Comparison of ENCODE assay signal across 13 mouse cellular contexts in genomic region chr11:32244064-32244463, GRCm38 (mm10). TPM values are rescaled to one million over a fixed set of nuclear protein-coding genes. Genes with fewer than 3 reads are reported as not detected.
A peak's percentile ranks its signal among the peaks of the same experiment; 100 is the strongest.
DNase-seq lines count a peak whose midpoint lies in the region; ATAC-seq lines count a peak whose summit lies in the region.
"Had no signal": no experiment of that assay in that cellular context is flagged by ENCODE, and none has a peak within 500 bp of the region (broad histone marks: within the 10 kb centered on the region; RNA-seq: fewer than 3 reads in every experiment).

No protein-coding gene starts in this region.

- no peak overlapping the region for H3K4me3 ChIP-seq in kidney, embryonic 14.5 days (ENCODE audit: low read length)
- H3K4me3 ChIP-seq in neural tube, embryonic 13.5 days = no peak overlapping the region
- H3K4me3 ChIP-seq in neural tube, embryonic 15.5 days (replicated peaks) = no peak overlapping the region
- H3K4me3 ChIP-seq in heart, embryonic 13.5 days = no peak overlapping the region
- no peak overlapping the region for H3K4me3 ChIP-seq in stomach, embryonic 16.5 days (replicated peaks; ENCODE audit: low read length)
- H3K4me3 ChIP-seq: myocyte had no signal

- peaks cover 52% of the 10 kb centered on the region for H3K36me3 ChIP-seq in kidney, embryonic 14.5 days (ENCODE audit: control insufficient read depth, insufficient read depth, low read length)
- H3K36me3 ChIP-seq in neural tube, embryonic 13.5 days = peaks cover 72% of the 10 kb centered on the region
- peaks cover 63% of the 10 kb centered on the region for H3K36me3 ChIP-seq in neural tube, embryonic 15.5 days
- peaks cover 83% of the 10 kb centered on the region for H3K36me3 ChIP-seq in heart, embryonic 13.5 days
- 0 out of 2 replicates have a peak, but pooled peaks cover 14% of the 10 kb centered on the region for H3K36me3 ChIP-seq in stomach, embryonic 16.5 days (ENCODE audit: control insufficient read depth, insufficient read depth, low read length)

- peaks cover 14% of the 10 kb centered on the region for H3K4me1 ChIP-seq in kidney, embryonic 14.5 days (ENCODE audit: control insufficient read depth, insufficient read depth, low read length)
- no peaks in the 10 kb centered on the region for H3K4me1 ChIP-seq in neural tube, embryonic 13.5 days (replicated peaks)
- H3K4me1 ChIP-seq in neural tube, embryonic 15.5 days = peaks cover 12% of the 10 kb centered on the region; the same call in 1 of the 2 replicates
- peaks cover 23% of the 10 kb centered on the region for H3K4me1 ChIP-seq in heart, embryonic 13.5 days
- H3K4me1 ChIP-seq in stomach, embryonic 16.5 days (ENCODE audit: control insufficient read depth, insufficient read depth, low read length) = peaks cover 8% of the 10 kb centered on the region; the same call in 1 of the 2 replicates

- H3K4me2 ChIP-seq in kidney, embryonic 14.5 days (replicated peaks; ENCODE audit: low read depth, low read length) = no peak overlapping the region
- no peak overlapping the region for H3K4me2 ChIP-seq in neural tube, embryonic 13.5 days
- H3K4me2 ChIP-seq in neural tube, embryonic 15.5 days = no peak overlapping the region
- H3K4me2 ChIP-seq in heart, embryonic 13.5 days = peak overlapping the region; percentile 28
- no peak overlapping the region for H3K4me2 ChIP-seq in stomach, embryonic 16.5 days (ENCODE audit: low read depth, low read length)

- H3K9me3 ChIP-seq in kidney, embryonic 14.5 days (ENCODE audit: control insufficient read depth, low read length) = no peaks in the 10 kb centered on the region
- H3K9me3 ChIP-seq in neural tube, embryonic 13.5 days = no peaks in the 10 kb centered on the region
- no peaks in the 10 kb centered on the region for H3K9me3 ChIP-seq in neural tube, embryonic 15.5 days (replicated peaks)
- no peaks in the 10 kb centered on the region for H3K9me3 ChIP-seq in heart, embryonic 13.5 days
- H3K9me3 ChIP-seq in stomach, embryonic 16.5 days (replicated peaks; ENCODE audit: control insufficient read depth, low read length) = no peaks in the 10 kb centered on the region

- no peak for DNase-seq in kidney, adult 9 months
- no peak for DNase-seq in layer of hippocampus, postnatal 36 days
- DNase-seq: right cerebral cortex, postnatal 14 days had no signal

- peak overlapping the region; percentile 72 for H3K27ac ChIP-seq in kidney, embryonic 14.5 days (ENCODE audit: low read depth, low read length)
- H3K27ac ChIP-seq in neural tube, embryonic 13.5 days (replicated peaks) = peak overlapping the region; percentile 49; the same call in 1 of the 2 replicates
- no peak overlapping the region for H3K27ac ChIP-seq in neural tube, embryonic 15.5 days (replicated peaks)
- peak overlapping the region; percentile 80 for H3K27ac ChIP-seq in heart, embryonic 13.5 days (replicated peaks)
- peak overlapping the region; percentile 60 for H3K27ac ChIP-seq in stomach, embryonic 16.5 days (ENCODE audit: low read length)

- H3K9ac ChIP-seq in kidney, embryonic 14.5 days (ENCODE audit: low read depth, low read length) = no peak overlapping the region
- H3K9ac ChIP-seq in neural tube, embryonic 13.5 days = no peak overlapping the region
- H3K9ac ChIP-seq in neural tube, embryonic 15.5 days (replicated peaks) = no peak overlapping the region
- H3K9ac ChIP-seq in heart, embryonic 13.5 days = peak overlapping the region; percentile 54; the same call in 1 of the 2 replicates
- H3K9ac ChIP-seq in stomach, embryonic 16.5 days (ENCODE audit: low read length) = no peak overlapping the region

- no peaks in the 10 kb centered on the region for H3K27me3 ChIP-seq in kidney, embryonic 14.5 days (ENCODE audit: control insufficient read depth, insufficient read depth, low read length)
- H3K27me3 ChIP-seq in neural tube, embryonic 13.5 days = no peaks in the 10 kb centered on the region
- no peaks in the 10 kb centered on the region for H3K27me3 ChIP-seq in neural tube, embryonic 15.5 days (replicated peaks)
- H3K27me3 ChIP-seq in heart, embryonic 13.5 days (replicated peaks) = no peaks in the 10 kb centered on the region
- no peaks in the 10 kb centered on the region for H3K27me3 ChIP-seq in stomach, embryonic 16.5 days (ENCODE audit: control insufficient read depth, insufficient read depth, low read length)

- WGBS in kidney, embryonic 14.5 days = 63% methylated on average over 3 of the region's 3 CpGs
- WGBS in neural tube, embryonic 13.5 days = 76% methylated on average over 3 of the region's 3 CpGs
- 80% methylated on average over 3 of the region's 3 CpGs for WGBS in neural tube, embryonic 15.5 days
- 73% methylated on average over 3 of the region's 3 CpGs for WGBS in heart, embryonic 13.5 days
- WGBS in stomach, embryonic 16.5 days = 63% methylated on average over 3 of the region's 3 CpGs

- peak; percentile 32; the same call in 1 of the 2 replicates for ATAC-seq in kidney, embryonic 14.5 days (ENCODE audit: low FRiP score, low TSS enrichment)
- ATAC-seq in neural tube, embryonic 13.5 days (ENCODE audit: low read depth) = no peak
- ATAC-seq in neural tube, embryonic 15.5 days (ENCODE audit: low FRiP score) = no peak
- ATAC-seq in heart, embryonic 13.5 days (ENCODE audit: extremely low read depth, insufficient number of reproducible peaks, low FRiP score, low TSS enrichment) = no peak
- no peak for ATAC-seq in stomach, embryonic 16.5 days (ENCODE audit: insufficient read depth, low FRiP score)
- ATAC-seq in inflammation-experienced regulatory T-cells, adult 6 months = no peak
- ATAC-seq: CD4-positive, CD25-positive, alpha-beta regulatory T cell, adult 4 months had no signal

RNA-seq across cellular contexts. Expression of gene Mpg, which starts 17.8 kb away (rescaled TPM):
- polyA plus RNA-seq in kidney, embryonic 14.5 days (2014; fragmentation: Nextera tagmentation; extraction: Ambion mirVana) = 35.6 and 39.8 TPM in 2 replicates
- 35.8 and 36.6 TPM in 2 replicates for polyA plus RNA-seq in neural tube, embryonic 13.5 days (2015; fragmentation: Nextera tagmentation; extraction: Ambion mirVana)
- 33.9 and 37.8 TPM in 2 replicates for polyA plus RNA-seq in neural tube, embryonic 15.5 days (2015; fragmentation: Nextera tagmentation; extraction: Ambion mirVana)
- 19.7 and 21.2 TPM in 2 replicates for polyA plus RNA-seq in heart, embryonic 13.5 days (2015; fragmentation: Nextera tagmentation; extraction: Ambion mirVana)
- 32.6 and 33.8 TPM in 2 replicates for polyA plus RNA-seq in stomach, embryonic 16.5 days (2015; fragmentation: Nextera tagmentation; extraction: Ambion mirVana)
- 10 to 100 TPM; 26.3 to 35.5 (median 32.8) TPM for polyA plus RNA-seq in inflammation-experienced regulatory T-cells, adult 6 months (2017; shearing (Covaris generic))
- 10 to 100 TPM; 16.8 to 17.0 TPM for total RNA-seq in layer of hippocampus, postnatal 36 days (2021)

RNA-seq across cellular contexts. Expression of gene Rhbdf1, which starts 22.0 kb away (rescaled TPM):
- 28.0 and 39.5 TPM in 2 replicates for polyA plus RNA-seq in kidney, embryonic 14.5 days (2014; fragmentation: Nextera tagmentation; extraction: Ambion mirVana)
- polyA plus RNA-seq in neural tube, embryonic 13.5 days (2015; fragmentation: Nextera tagmentation; extraction: Ambion mirVana) = 28.9 and 30.4 TPM in 2 replicates
- polyA plus RNA-seq in neural tube, embryonic 15.5 days (2015; fragmentation: Nextera tagmentation; extraction: Ambion mirVana) = 23.8 and 28.4 TPM in 2 replicates
- 34.1 and 34.8 TPM in 2 replicates for polyA plus RNA-seq in heart, embryonic 13.5 days (2015; fragmentation: Nextera tagmentation; extraction: Ambion mirVana)
- polyA plus RNA-seq in stomach, embryonic 16.5 days (2015; fragmentation: Nextera tagmentation; extraction: Ambion mirVana) = 57.4 and 67.7 TPM in 2 replicates
- under 1 TPM in 1 of 3 experiments, not detected in 2; 0.70 TPM for polyA plus RNA-seq in inflammation-experienced regulatory T-cells, adult 6 months (2017; shearing (Covaris generic))
- 10 to 100 TPM; 13.4 to 16.5 TPM for total RNA-seq in layer of hippocampus, postnatal 36 days (2021)

RNA-seq across cellular contexts. Expression of gene Nprl3, which starts 23.4 kb away (rescaled TPM):
- polyA plus RNA-seq in kidney, embryonic 14.5 days (2014; fragmentation: Nextera tagmentation; extraction: Ambion mirVana) = 27.5 and 45.5 TPM in 2 replicates
- polyA plus RNA-seq in neural tube, embryonic 13.5 days (2015; fragmentation: Nextera tagmentation; extraction: Ambion mirVana) = 39.8 and 42.8 TPM in 2 replicates
- polyA plus RNA-seq in neural tube, embryonic 15.5 days (2015; fragmentation: Nextera tagmentation; extraction: Ambion mirVana) = 38.8 and 42.5 TPM in 2 replicates
- polyA plus RNA-seq in heart, embryonic 13.5 days (2015; fragmentation: Nextera tagmentation; extraction: Ambion mirVana) = 33.4 and 34.9 TPM in 2 replicates
- 36.8 and 37.6 TPM in 2 replicates for polyA plus RNA-seq in stomach, embryonic 16.5 days (2015; fragmentation: Nextera tagmentation; extraction: Ambion mirVana)
- polyA plus RNA-seq in inflammation-experienced regulatory T-cells, adult 6 months (2017; shearing (Covaris generic)) = 10 to 100 TPM; 27.3 to 55.0 (median 45.7) TPM
- total RNA-seq in layer of hippocampus, postnatal 36 days (2021) = 10 to 100 TPM; 47.3 to 61.2 TPM

RNA-seq across cellular contexts. Expression of gene Hba-x, which starts 32.1 kb away (rescaled TPM):
- 87.6 and 90.7 TPM in 2 replicates for polyA plus RNA-seq in kidney, embryonic 14.5 days (2014; fragmentation: Nextera tagmentation; extraction: Ambion mirVana)
- 319 and 454 TPM in 2 replicates for polyA plus RNA-seq in neural tube, embryonic 13.5 days (2015; fragmentation: Nextera tagmentation; extraction: Ambion mirVana)
- 33.0 and 50.2 TPM in 2 replicates for polyA plus RNA-seq in neural tube, embryonic 15.5 days (2015; fragmentation: Nextera tagmentation; extraction: Ambion mirVana)
- 2,385 and 4,851 TPM in 2 replicates for polyA plus RNA-seq in heart, embryonic 13.5 days (2015; fragmentation: Nextera tagmentation; extraction: Ambion mirVana)
- 11.6 and 16.3 TPM in 2 replicates for polyA plus RNA-seq in stomach, embryonic 16.5 days (2015; fragmentation: Nextera tagmentation; extraction: Ambion mirVana)
- not detected for polyA plus RNA-seq in inflammation-experienced regulatory T-cells, adult 6 months (2017; shearing (Covaris generic))
- not detected for total RNA-seq in layer of hippocampus, postnatal 36 days (2021)
- total RNA-seq: layer of hippocampus, adult 18-20 months; liver, adult 2 months had no signal
- polyA plus RNA-seq: CD4-positive, CD25-positive, alpha-beta regulatory T cell, adult 4 months; liver, adult 2 months; myocyte had no signal

RNA-seq across cellular contexts. Expression of gene Snrnp25, which starts 38.8 kb away (rescaled TPM):
- 71.7 and 90.6 TPM in 2 replicates for polyA plus RNA-seq in kidney, embryonic 14.5 days (2014; fragmentation: Nextera tagmentation; extraction: Ambion mirVana)
- 45.7 and 46.8 TPM in 2 replicates for polyA plus RNA-seq in neural tube, embryonic 13.5 days (2015; fragmentation: Nextera tagmentation; extraction: Ambion mirVana)
- 45.6 and 54.3 TPM in 2 replicates for polyA plus RNA-seq in neural tube, embryonic 15.5 days (2015; fragmentation: Nextera tagmentation; extraction: Ambion mirVana)
- polyA plus RNA-seq in heart, embryonic 13.5 days (2015; fragmentation: Nextera tagmentation; extraction: Ambion mirVana) = 44.9 and 46.7 TPM in 2 replicates
- polyA plus RNA-seq in stomach, embryonic 16.5 days (2015; fragmentation: Nextera tagmentation; extraction: Ambion mirVana) = 44.9 and 47.5 TPM in 2 replicates
- polyA plus RNA-seq in inflammation-experienced regulatory T-cells, adult 6 months (2017; shearing (Covaris generic)) = 10 to 100 TPM; 52.9 to 74.7 (median 56.9) TPM
- total RNA-seq in layer of hippocampus, postnatal 36 days (2021) = 10 to 100 TPM; 18.0 to 19.0 TPM

Comparison
In these comparisons a context has a peak if more than half of its experiments do, and no peak if none do; other contexts are left out.
1. RNA of gene Rhbdf1, which starts 22.0 kb away (polyA plus RNA-seq): 57.4 to 67.7 TPM in stomach, embryonic 16.5 days, 28.0 to 39.5 TPM in kidney, embryonic 14.5 days, 34.1 to 34.8 TPM in heart, embryonic 13.5 days, 28.9 to 30.4 TPM in neural tube, embryonic 13.5 days and 23.8 to 28.4 TPM in neural tube, embryonic 15.5 days; 0.70 TPM in inflammation-experienced regulatory T-cells, adult 6 months; every median in the first group is over 10 times any median in the second.